Mouse (Mus musculus): ENCODE measurements around the gene Ptbp3. TPM values are rescaled to one million over a fixed set of nuclear protein-coding genes. Genes with fewer than 3 reads are reported as not detected.

Gene Ptbp3
- 47.8 and 48.1 TPM in 2 replicates for polyA plus RNA-seq (2015; fragmentation: Nextera tagmentation; extraction: Ambion mirVana)

- peaks cover 5% of the 10 kb centered on the region; the same call in 1 of the 2 replicates for H3K4me1 ChIP-seq
- ATAC-seq (ENCODE audit: insufficient number of reproducible peaks, low FRiP score, low TSS enrichment, low read depth) = peak; percentile 92
- H3K27ac ChIP-seq = peak within 1 kb of the TSS; percentile 96
- H3K9me3 ChIP-seq = no peaks in the 10 kb centered on the region
- peak within 1 kb of the TSS; percentile 84 for H3K9ac ChIP-seq
- H3K4me2 ChIP-seq = peak within 1 kb of the TSS; percentile 82
- H3K4me3 ChIP-seq = peak within 1 kb of the TSS; percentile 93
- no peaks in the 10 kb centered on the region for H3K27me3 ChIP-seq
- under 1% methylated on average over 45 of the region's 83 CpGs for WGBS
- no peaks in the 10 kb centered on the region for H3K36me3 ChIP-seq
These were observed at the start of gene Ptbp3 for GRCm38 (mm10) chr4:59549175-59549976. TSS of gene Ptbp3 (minus strand) at chr4:59549364.

- Histone ChIP-seq H3K27ac (no peak overlapping the region), H3K4me1 (no peaks in the 10 kb centered on the region), H3K4me2 (no peak overlapping the region), H3K27me3 (no peaks in the 10 kb centered on the region), H3K36me3 (peaks cover 8% of the 10 kb centered on the region; the same call in 1 of the 2 replicates), H3K9me3 (no peaks in the 10 kb centered on the region), H3K9ac (no peak overlapping the region), H3K4me3 (no peak overlapping the region)
- ATAC-seq (ENCODE audit: insufficient number of reproducible peaks, low FRiP score, low TSS enrichment, low read depth) = no peak
- 82% methylated on average over 2 of the region's 2 CpGs for WGBS
These were observed 47.4 kb upstream of the Ptbp3 start for GRCm38 (mm10) chr4:59596556-59596955.

- H3K9me3 ChIP-seq = no peaks in the 10 kb centered on the region
- no peak overlapping the region for H3K4me2 ChIP-seq
- H3K27ac ChIP-seq = no peak overlapping the region
- no peak for ATAC-seq (ENCODE audit: insufficient number of reproducible peaks, low FRiP score, low TSS enrichment, low read depth)
- peaks cover 8% of the 10 kb centered on the region; the same call in 1 of the 2 replicates for H3K36me3 ChIP-seq
- H3K4me3 ChIP-seq = no peak overlapping the region
- no peak overlapping the region for H3K9ac ChIP-seq
- no peaks in the 10 kb centered on the region for H3K4me1 ChIP-seq
- WGBS = 59% methylated on average over 2 of the region's 2 CpGs
- no peaks in the 10 kb centered on the region for H3K27me3 ChIP-seq
These were observed 45.5 kb upstream of the Ptbp3 start for GRCm38 (mm10) chr4:59594614-59595013.

GRCm38 (mm10) chr4:59587872-59588226 is 38.7 kb upstream of the Ptbp3 start:
- Histone ChIP-seq H3K27me3 (no peaks in the 10 kb centered on the region), H3K9ac (no peak overlapping the region), H3K4me3 (no peak overlapping the region), H3K4me1 (no peaks in the 10 kb centered on the region; the same call in 1 of the 2 replicates), H3K27ac (no peak overlapping the region), H3K9me3 (no peaks in the 10 kb centered on the region), H3K36me3 (no peaks in the 10 kb centered on the region), H3K4me2 (no peak overlapping the region)
- ATAC-seq (ENCODE audit: insufficient number of reproducible peaks, low FRiP score, low TSS enrichment, low read depth) = no peak
- 94% methylated on average over 1 of the region's 1 CpGs for WGBS

- WGBS = 64% methylated on average over 2 of the region's 2 CpGs
- Histone ChIP-seq H3K9me3 (no peaks in the 10 kb centered on the region), H3K4me1 (no peaks in the 10 kb centered on the region; the same call in 1 of the 2 replicates), H3K9ac (no peak overlapping the region), H3K27ac (no peak overlapping the region), H3K27me3 (no peaks in the 10 kb centered on the region), H3K4me2 (no peak overlapping the region), H3K36me3 (no peaks in the 10 kb centered on the region), H3K4me3 (no peak overlapping the region)
- ATAC-seq (ENCODE audit: insufficient number of reproducible peaks, low FRiP score, low TSS enrichment, low read depth) = no peak
These were observed 38.2 kb upstream of the Ptbp3 start for GRCm38 (mm10) chr4:59587215-59587871.

GRCm38 (mm10) chr4:59585097-59585496 is 35.9 kb upstream of the Ptbp3 start:
- ATAC-seq (ENCODE audit: insufficient number of reproducible peaks, low FRiP score, low TSS enrichment, low read depth) = no peak
- no peaks in the 10 kb centered on the region for H3K27me3 ChIP-seq
- H3K4me1 ChIP-seq = peaks cover 8% of the 10 kb centered on the region
- H3K27ac ChIP-seq = no peak overlapping the region
- WGBS = 65% methylated on average over 5 of the region's 5 CpGs
- H3K4me3 ChIP-seq = no peak overlapping the region
- H3K36me3 ChIP-seq = no peaks in the 10 kb centered on the region
- no peak overlapping the region for H3K9ac ChIP-seq
- H3K4me2 ChIP-seq = no peak overlapping the region
- H3K9me3 ChIP-seq = no peaks in the 10 kb centered on the region

GRCm38 (mm10) chr4:59582186-59582585 is 33.0 kb upstream of the Ptbp3 start:
- Histone ChIP-seq H3K4me2 (peak overlapping the region; percentile 56), H3K27ac (no peak overlapping the region), H3K4me3 (peak overlapping the region; percentile 60), H3K36me3 (no peaks in the 10 kb centered on the region), H3K27me3 (no peaks in the 10 kb centered on the region), H3K9ac (no peak overlapping the region; the same call in 1 of the 2 replicates), H3K4me1 (peaks cover 9% of the 10 kb centered on the region), H3K9me3 (no peaks in the 10 kb centered on the region)
- no peak for ATAC-seq (ENCODE audit: insufficient number of reproducible peaks, low FRiP score, low TSS enrichment, low read depth)
- WGBS = 24% methylated on average over 6 of the region's 6 CpGs

- peak within 1 kb of the TSS; percentile 54 for H3K9ac ChIP-seq
- H3K4me3 ChIP-seq = peak within 1 kb of the TSS; percentile 60
- H3K4me1 ChIP-seq = peaks cover 9% of the 10 kb centered on the region
- no peaks in the 10 kb centered on the region for H3K36me3 ChIP-seq
- no peaks in the 10 kb centered on the region for H3K27me3 ChIP-seq
- peak within 1 kb of the TSS; percentile 79 for H3K27ac ChIP-seq
- peak within 1 kb of the TSS; percentile 56 for H3K4me2 ChIP-seq
- WGBS = under 1% methylated on average over 61 of the region's 61 CpGs
- ATAC-seq (ENCODE audit: insufficient number of reproducible peaks, low FRiP score, low TSS enrichment, low read depth) = peak; percentile 97
- no peaks in the 10 kb centered on the region for H3K9me3 ChIP-seq
These were observed 32.4 kb upstream of the Ptbp3 start, which contains the start of gene Hsdl2 for GRCm38 (mm10) chr4:59581314-59582185. TSS of gene Hsdl2 (plus strand) at chr4:59581563.

- Histone ChIP-seq H3K36me3 (no peaks in the 10 kb centered on the region), H3K9me3 (no peaks in the 10 kb centered on the region), H3K27me3 (no peaks in the 10 kb centered on the region), H3K4me3 (peak overlapping the region; percentile 60), H3K27ac (peak overlapping the region; percentile 79), H3K9ac (peak overlapping the region; percentile 51), H3K4me1 (peaks cover 9% of the 10 kb centered on the region), H3K4me2 (peak overlapping the region; percentile 56)
- WGBS = under 1% methylated on average over 23 of the region's 23 CpGs
- no peak for ATAC-seq (ENCODE audit: insufficient number of reproducible peaks, low FRiP score, low TSS enrichment, low read depth)
These were observed 31.5 kb upstream of the Ptbp3 start for GRCm38 (mm10) chr4:59580495-59581281.

- no peak overlapping the region for H3K4me3 ChIP-seq
- no peaks in the 10 kb centered on the region for H3K27me3 ChIP-seq
- no peak overlapping the region for H3K27ac ChIP-seq
- H3K4me2 ChIP-seq = no peak overlapping the region
- no peaks in the 10 kb centered on the region for H3K36me3 ChIP-seq
- ATAC-seq (ENCODE audit: insufficient number of reproducible peaks, low FRiP score, low TSS enrichment, low read depth) = no peak
- peaks cover 4% of the 10 kb centered on the region for H3K4me1 ChIP-seq
- H3K9ac ChIP-seq = no peak overlapping the region
- no peaks in the 10 kb centered on the region for H3K9me3 ChIP-seq
- WGBS = 82% methylated on average over 11 of the region's 11 CpGs
These were observed 26.2 kb upstream of the Ptbp3 start for GRCm38 (mm10) chr4:59575184-59575958.
